Mouse (Mus musculus) cerebellum, adult 11-12 months (tissue): ENCODE data around the gene Denr.

Source experiments
- DNase-seq: peaks from one replicate; pipeline ENCODE4 v3.0.0; 2022

Gene Denr

GRCm38 (mm10) chr5:123914852-123915251, 7.9 kb downstream of the Denr start:
- no peak for DNase-seq

GRCm38 (mm10) chr5:123922112-123922511, 15.1 kb downstream of the Denr start:
- no peak for DNase-seq

- no peak for DNase-seq
Measured at GRCm38 (mm10) chr5:123927118-123927517, 20.1 kb downstream of the Denr start, which contains the start of gene Gm43518. Gene Gm43518 (plus strand): TSS chr5:123927418.

- peak; percentile 96 for DNase-seq
Measured at GRCm38 (mm10) chr5:123930508-123930989, 23.6 kb downstream of the Denr start, which contains the start of gene Ccdc62. Gene Ccdc62 (plus strand): TSS chr5:123930679.

GRCm38 (mm10) chr5:123931131-123931530, 24.2 kb downstream of the Denr start:
- no peak for DNase-seq

- DNase-seq, result no peak
Measured at GRCm38 (mm10) chr5:123932927-123933326, 26.0 kb downstream of the Denr start.

GRCm38 (mm10) chr5:123933556-123933955, 26.6 kb downstream of the Denr start:
- no peak for DNase-seq

- no peak for DNase-seq
Measured at GRCm38 (mm10) chr5:123933957-123934591, 27.1 kb downstream of the Denr start.

GRCm38 (mm10) chr5:123935931-123936330, 29.0 kb downstream of the Denr start:
- no peak for DNase-seq

- no peak for DNase-seq
Measured at GRCm38 (mm10) chr5:123938479-123938878, 31.5 kb downstream of the Denr start.

- no peak for DNase-seq
Measured at GRCm38 (mm10) chr5:123946546-123946945, 39.6 kb downstream of the Denr start.

GRCm38 (mm10) chr5:123947041-123947761, 40.2 kb downstream of the Denr start:
- DNase-seq, result no peak

GRCm38 (mm10) chr5:123952365-123953045, 45.5 kb downstream of the Denr start:
- no peak for DNase-seq

GRCm38 (mm10) chr5:123957213-123957612, 50.2 kb downstream of the Denr start:
- no peak for DNase-seq

- no peak for DNase-seq
Measured at GRCm38 (mm10) chr5:123959018-123959417, 52.0 kb downstream of the Denr start.

GRCm38 (mm10) chr5:123960129-123960528, 53.2 kb downstream of the Denr start:
- DNase-seq, result no peak

- DNase-seq, result no peak
Measured at GRCm38 (mm10) chr5:123961046-123961445, 54.1 kb downstream of the Denr start.

GRCm38 (mm10) chr5:123964208-123964607, 57.2 kb downstream of the Denr start:
- no peak for DNase-seq

GRCm38 (mm10) chr5:123966759-123967158, 59.8 kb downstream of the Denr start:
- no peak for DNase-seq

GRCm38 (mm10) chr5:123968468-123968867, 61.5 kb downstream of the Denr start:
- DNase-seq, result no peak

GRCm38 (mm10) chr5:123969216-123969615, 62.2 kb downstream of the Denr start:
- no peak for DNase-seq

- no peak for DNase-seq
Measured at GRCm38 (mm10) chr5:123970576-123970975, 63.6 kb downstream of the Denr start.

GRCm38 (mm10) chr5:123972453-123972852, 65.5 kb downstream of the Denr start:
- DNase-seq, result no peak
